Mouse (Mus musculus): ENCODE results near the gene Zfp30. TPM values are rescaled to one million over a fixed set of nuclear protein-coding genes. Genes with fewer than 3 reads are reported as not detected.

Zfp30 gene
- total and polyA plus RNA-seq, 3 experiments: 1.4 to 2.7 TPM; not detected in 1

DNA sequence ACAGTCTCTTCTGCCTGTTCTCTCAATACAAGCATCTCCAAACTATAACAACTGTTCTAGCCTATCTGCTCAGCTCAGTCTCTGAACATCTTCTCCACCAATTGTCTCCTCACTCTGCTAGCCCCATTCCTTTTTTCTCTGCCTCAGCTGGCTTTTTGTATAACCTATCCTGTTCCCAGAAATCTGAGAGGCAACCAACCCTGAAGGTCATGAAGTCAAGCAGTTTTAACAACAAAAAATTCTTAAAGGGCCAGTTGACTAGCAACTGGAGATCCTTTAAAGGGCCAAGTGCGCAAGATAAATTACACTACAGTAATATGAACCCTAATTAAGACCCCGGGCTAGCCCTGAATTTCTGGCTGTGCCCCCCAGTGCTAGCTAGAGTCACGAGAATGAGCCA lies 9.4 kb upstream of the Zfp30 start:
- no peak overlapping the region for H3K9ac ChIP-seq (ENCODE audit: control insufficient read depth, low read depth, low read length, poor library complexity, severe bottlenecking)
- H3K4me1 ChIP-seq (ENCODE audit: control insufficient read depth in 1 of 2, insufficient read depth in 2 of 2, low read length in 2 of 2): peaks cover 2 to 6% of the 10 kb centered on the region in 2 experiments; a peak in 2 of 4 replicates
- DNase-seq (ENCODE audit: low read depth, low spot score): no peak
- H3K9me3 ChIP-seq (replicated peaks; ENCODE audit: insufficient read depth, low read length): no peaks in the 10 kb centered on the region
- H3K27me3 ChIP-seq (ENCODE audit: control insufficient read depth in 1 of 2, insufficient read depth in 2 of 2, low read length in 2 of 2): no peaks in the 10 kb centered on the region
- H3K79me2 ChIP-seq (ENCODE audit: control insufficient read depth, insufficient read depth, low read length, poor library complexity): peaks cover 11% of the 10 kb centered on the region
- TF ChIP-seq ZMIZ1 (IDR thresholded peaks at IDR 0.05; ENCODE audit: low read depth, low read length) (no peak), ELF1 (IDR thresholded peaks at IDR 0.05; ENCODE audit: low read depth, low read length) (no peak), NRF1 (IDR thresholded peaks at IDR 0.05; ENCODE audit: insufficient read depth, low read depth, low read length, poor library complexity, severe bottlenecking) (no peak), MAFK (IDR thresholded peaks at IDR 0.05; ENCODE audit: borderline replicate concordance, low read depth, low read length) (no peak), UBTF (IDR thresholded peaks at IDR 0.05; ENCODE audit: borderline replicate concordance, insufficient read depth, low read depth, low read length) (no peak)
- H3K27ac ChIP-seq (ENCODE audit: control insufficient read depth, low read depth, low read length): no peak overlapping the region
- no peak overlapping the region for H3K4me3 ChIP-seq (ENCODE audit: control insufficient read depth in 1 of 2, insufficient read depth in 1 of 2, low read depth in 2 of 2, low read length in 2 of 2)
- H3K36me3 ChIP-seq (ENCODE audit: control insufficient read depth in 1 of 2, insufficient read depth in 2 of 2, low read length in 2 of 2): peaks cover 7 to 28% of the 10 kb centered on the region in 2 experiments

DNA sequence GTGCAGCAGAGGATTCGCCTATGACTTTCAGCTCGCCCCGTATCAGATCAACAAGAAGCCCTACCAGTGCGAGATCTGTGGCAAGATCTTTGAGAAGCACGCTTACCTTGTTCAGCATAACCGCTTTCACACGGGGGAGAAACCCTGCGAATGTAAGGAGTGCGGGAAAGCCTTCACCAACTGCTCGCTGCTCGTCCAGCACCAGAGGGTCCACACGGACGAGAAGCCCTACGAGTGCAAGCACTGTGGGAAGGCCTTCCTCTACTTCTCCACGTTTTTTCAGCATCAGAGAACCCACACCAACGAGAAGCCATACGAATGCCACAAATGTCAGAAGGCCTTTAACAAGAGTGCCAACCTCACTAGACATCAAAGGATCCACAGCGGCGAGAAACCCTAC lies 7.2 kb upstream of the Zfp30 start:
- Histone ChIP-seq H3K9me3 (replicated peaks; ENCODE audit: insufficient read depth, low read length) (no peaks in the 10 kb centered on the region), H3K36me3 (ENCODE audit: control insufficient read depth in 1 of 2, insufficient read depth in 2 of 2, low read length in 2 of 2) (peaks cover 0 to 28% of the 10 kb centered on the region in 2 experiments; a peak in 2 of 4 replicates), H3K4me1 (ENCODE audit: control insufficient read depth in 1 of 2, insufficient read depth in 2 of 2, low read length in 2 of 2) (no peaks in the 10 kb centered on the region)

DNA sequence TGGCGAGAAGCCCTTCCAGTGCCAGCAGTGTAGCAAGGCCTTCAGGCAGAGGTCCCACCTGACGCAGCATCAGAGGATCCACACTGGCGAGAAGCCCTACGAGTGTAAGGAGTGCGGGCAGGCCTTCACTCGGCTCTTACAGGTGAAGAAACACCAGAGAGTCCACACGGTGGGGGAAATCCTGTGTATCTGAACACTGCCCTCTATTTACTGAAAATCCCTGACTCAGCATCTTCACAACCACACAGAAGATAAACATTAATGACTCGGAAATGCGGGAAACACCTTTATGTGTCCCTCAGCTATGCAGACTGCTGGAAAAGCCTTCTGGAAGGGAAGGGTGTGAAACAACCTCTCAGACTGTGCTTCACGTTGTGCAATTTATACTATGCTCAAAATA lies 6.4 kb upstream of the Zfp30 start:
- H3K9me3 ChIP-seq (replicated peaks; ENCODE audit: insufficient read depth, low read length): no peaks in the 10 kb centered on the region
- H3K36me3 ChIP-seq (ENCODE audit: control insufficient read depth in 1 of 2, insufficient read depth in 2 of 2, low read length in 2 of 2): peaks cover 0 to 28% of the 10 kb centered on the region in 2 experiments; a peak in 2 of 4 replicates
- no peaks in the 10 kb centered on the region for H3K79me2 ChIP-seq (ENCODE audit: control insufficient read depth, insufficient read depth, low read length, poor library complexity)
- DNase-seq (ENCODE audit: low read depth, low spot score): no peak
- TF ChIP-seq SMC3 (IDR thresholded peaks at IDR 0.05; ENCODE audit: low read depth, low read length) (no peak), POLR2AphosphoS5 (IDR thresholded peaks at IDR 0.05; ENCODE audit: borderline replicate concordance, low read depth, low read length) (no peak), TBP (IDR thresholded peaks at IDR 0.05; ENCODE audit: low read depth, low read length) (no peak), NRF1 (IDR thresholded peaks at IDR 0.05; ENCODE audit: insufficient read depth, low read depth, low read length, poor library complexity, severe bottlenecking) (no peak), CHD2 (IDR thresholded peaks at IDR 0.05; ENCODE audit: low read length) (no peak), MXI1 (IDR thresholded peaks at IDR 0.05; ENCODE audit: low read depth, low read length) (no peak), E2F4 (IDR thresholded peaks at IDR 0.05; ENCODE audit: borderline replicate concordance, low read depth, low read length) (no peak), USF2 (IDR thresholded peaks at IDR 0.05; ENCODE audit: borderline replicate concordance in 1 of 2, insufficient read depth in 1 of 2, low read depth in 1 of 2, low read length in 2 of 2) (no peak), RAD21 (IDR thresholded peaks at IDR 0.05; ENCODE audit: low read depth, low read length) (no peak), TAL1 (IDR thresholded peaks at IDR 0.05; ENCODE audit: low read length) (no peak), ELF1 (IDR thresholded peaks at IDR 0.05; ENCODE audit: low read depth, low read length) (no peak), GABPA (IDR thresholded peaks at IDR 0.05; ENCODE audit: low read depth, low read length) (no peak), GATA1 (IDR thresholded peaks at IDR 0.05; ENCODE audit: low read depth, low read length) (no peak), ETS1 (IDR thresholded peaks at IDR 0.05; ENCODE audit: low read depth, low read length) (no peak), MAX (IDR thresholded peaks at IDR 0.05; ENCODE audit: low read length) (no peak)
- H3K9ac ChIP-seq (ENCODE audit: control insufficient read depth, low read depth, low read length, poor library complexity, severe bottlenecking): no peak overlapping the region
- no peak overlapping the region for H3K4me3 ChIP-seq (ENCODE audit: control insufficient read depth in 1 of 2, insufficient read depth in 1 of 2, low read depth in 2 of 2, low read length in 2 of 2)
- H3K27me3 ChIP-seq (ENCODE audit: control insufficient read depth in 1 of 2, insufficient read depth in 2 of 2, low read length in 2 of 2): no peaks in the 10 kb centered on the region
- no peaks in the 10 kb centered on the region for H3K4me1 ChIP-seq (ENCODE audit: control insufficient read depth in 1 of 2, insufficient read depth in 2 of 2, low read length in 2 of 2)
- no peak overlapping the region for H3K27ac ChIP-seq (ENCODE audit: control insufficient read depth, low read depth, low read length)

More for the DNA sequence above, 7.2 kb upstream of the Zfp30 start:
- DNase-seq (ENCODE audit: low read depth, low spot score): no peak
- TF ChIP-seq RAD21 (IDR thresholded peaks at IDR 0.05; ENCODE audit: low read depth, low read length): no peak
- no peak for TF ChIP-seq ZNF384 (IDR thresholded peaks at IDR 0.05; ENCODE audit: low read depth, low read length)
- TF ChIP-seq SMC3 (IDR thresholded peaks at IDR 0.05; ENCODE audit: low read depth, low read length): no peak
- no peak for TF ChIP-seq ZC3H11A (IDR thresholded peaks at IDR 0.05; ENCODE audit: low read depth, low read length)
- no peak for TF ChIP-seq MYB (IDR thresholded peaks at IDR 0.05; ENCODE audit: low read depth, low read length)
- no peak for TF ChIP-seq GABPA (IDR thresholded peaks at IDR 0.05; ENCODE audit: low read depth, low read length)
- no peak for TF ChIP-seq ZKSCAN1 (IDR thresholded peaks at IDR 0.05; ENCODE audit: low read depth, low read length)
- H3K79me2 ChIP-seq (ENCODE audit: control insufficient read depth, insufficient read depth, low read length, poor library complexity): no peaks in the 10 kb centered on the region
- H3K27ac ChIP-seq (ENCODE audit: control insufficient read depth, low read depth, low read length): no peak overlapping the region
- H3K4me3 ChIP-seq (ENCODE audit: control insufficient read depth in 1 of 2, insufficient read depth in 1 of 2, low read depth in 2 of 2, low read length in 2 of 2): no peak overlapping the region
- H3K27me3 ChIP-seq (ENCODE audit: control insufficient read depth in 1 of 2, insufficient read depth in 2 of 2, low read length in 2 of 2): no peaks in the 10 kb centered on the region
- no peak overlapping the region for H3K9ac ChIP-seq (ENCODE audit: control insufficient read depth, low read depth, low read length, poor library complexity, severe bottlenecking)
